Mouse (Mus musculus) left cerebral cortex, adult 2 months (tissue): ENCODE measurements around the gene Gm3417. TPM values are rescaled to one million over a fixed set of nuclear protein-coding genes. Genes with fewer than 3 reads are reported as not detected.
"Not testable (repeated sequence)": the region's sequence is repeated elsewhere in the genome, so short reads cannot be mapped to it uniquely, and the experiment has no call there.

Experiments used
- DNase-seq, 2 experiments: peaks; one replicate each; pipeline ENCODE4 v3.0.0; 2021 to 2022; ENCODE audit warnings: low spot score in 2 of 2, mixed read lengths in 1 of 2; ENCODE audit errors: extremely low spot score in 1 of 2
- H3K27ac ChIP-seq: fragments of 200-600 bp; 2 replicates; pipeline ENCODE4 v1.8.1; 2022
- H3K4me3 ChIP-seq: fragments of 200-600 bp; 2 replicates; pipeline ENCODE4 v1.8.1; 2022
- intact Hi-C: fragments of 180-260 bp; cut with DNase I; formaldehyde crosslinking; loops from one replicate; pipeline ENCODE4 v1.15.1; 2025
- long read RNA-seq, 2 experiments: library from polyadenylated mRNA; stranded (forward); transcript quantifications; one replicate each; pipeline ENCODE4 v2.0.0; 2021; ENCODE audit warnings: borderline mapping rate in 2 of 2
- total RNA-seq, 2 experiments: library from RNA; stranded (reverse); gene quantifications; 2 replicates each; pipeline ENCODE4 v1.2.3; 2021

Gm3417 gene
- total RNA-seq, result not detected
- long read RNA-seq, experiment 1, partial matches to known transcripts, result 0 of 1 reads
- long read RNA-seq, experiment 1, other reads (novel, unspliced or antisense), result 1 of 1 reads
- long read RNA-seq, experiment 2, result 0 reads

GRCm38 (mm10) chr17:14978362-14979038, at the start of gene Gm3417, which contains the start of gene 9030025P20Rik:
Gm3417 (minus strand) TSS chr17:14978790.
9030025P20Rik (plus strand) TSS chr17:14978468.
- H3K4me3 ChIP-seq, H3K27ac ChIP-seq, intact Hi-C loops, DNase-seq: not testable (repeated sequence)

DNA sequence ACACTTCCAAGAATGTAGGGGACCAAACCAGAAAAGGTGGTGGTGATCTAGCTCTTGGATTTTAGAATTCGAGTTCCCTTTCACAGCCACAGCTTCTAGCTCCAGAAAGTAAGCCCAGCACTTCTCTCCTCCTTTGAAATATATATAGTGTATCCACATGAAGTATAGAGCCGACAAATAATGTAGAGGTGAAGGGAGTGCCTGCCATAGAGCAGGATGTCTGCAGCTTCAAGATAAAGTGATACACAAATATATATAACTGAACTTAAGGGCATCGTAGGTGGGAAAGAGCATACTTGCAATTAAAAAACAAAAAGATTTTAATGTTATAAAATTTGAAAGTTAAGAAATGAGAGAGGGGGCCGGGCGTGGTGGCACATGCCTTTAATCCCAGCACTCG, 46.9 kb upstream of the Gm3417 start:
- DNase-seq, H3K27ac ChIP-seq, intact Hi-C loops, H3K4me3 ChIP-seq: not testable (repeated sequence)

DNA sequence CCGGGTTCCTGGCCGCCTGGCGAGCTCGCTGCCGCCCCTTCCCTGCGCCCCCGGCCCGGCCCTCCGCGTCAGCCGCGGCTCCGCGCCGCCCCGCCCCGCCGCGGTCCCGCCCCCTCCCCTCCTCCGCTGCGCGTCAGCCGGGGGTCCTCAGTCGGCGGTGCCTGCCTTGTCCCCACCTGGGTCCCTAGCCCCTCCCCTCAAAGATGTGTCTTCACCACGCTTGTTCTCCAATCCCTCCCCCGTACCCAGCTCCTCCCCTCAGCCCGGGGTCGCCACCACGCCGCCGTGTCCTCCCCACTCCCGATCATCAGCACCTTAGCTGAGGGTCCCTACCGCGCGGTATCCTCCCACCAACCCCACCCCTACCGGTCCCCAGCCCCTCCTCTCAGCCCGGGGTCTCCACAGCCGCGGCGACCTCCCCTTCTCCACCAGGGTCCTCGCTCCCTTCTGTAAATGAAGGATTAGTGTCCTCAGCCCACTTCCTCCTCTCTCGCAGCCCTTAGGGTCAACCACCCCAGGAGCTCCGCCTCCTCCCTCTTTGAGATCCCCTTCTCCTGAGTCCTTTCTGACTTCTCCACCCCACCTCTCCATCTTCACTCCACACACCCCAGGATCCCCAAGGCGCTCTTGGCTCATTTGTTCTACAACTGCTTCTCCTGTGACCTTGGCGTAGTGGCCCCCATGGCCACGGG, 46.1 kb upstream of the Gm3417 start:
- intact Hi-C loops, result not testable (repeated sequence)

DNA sequence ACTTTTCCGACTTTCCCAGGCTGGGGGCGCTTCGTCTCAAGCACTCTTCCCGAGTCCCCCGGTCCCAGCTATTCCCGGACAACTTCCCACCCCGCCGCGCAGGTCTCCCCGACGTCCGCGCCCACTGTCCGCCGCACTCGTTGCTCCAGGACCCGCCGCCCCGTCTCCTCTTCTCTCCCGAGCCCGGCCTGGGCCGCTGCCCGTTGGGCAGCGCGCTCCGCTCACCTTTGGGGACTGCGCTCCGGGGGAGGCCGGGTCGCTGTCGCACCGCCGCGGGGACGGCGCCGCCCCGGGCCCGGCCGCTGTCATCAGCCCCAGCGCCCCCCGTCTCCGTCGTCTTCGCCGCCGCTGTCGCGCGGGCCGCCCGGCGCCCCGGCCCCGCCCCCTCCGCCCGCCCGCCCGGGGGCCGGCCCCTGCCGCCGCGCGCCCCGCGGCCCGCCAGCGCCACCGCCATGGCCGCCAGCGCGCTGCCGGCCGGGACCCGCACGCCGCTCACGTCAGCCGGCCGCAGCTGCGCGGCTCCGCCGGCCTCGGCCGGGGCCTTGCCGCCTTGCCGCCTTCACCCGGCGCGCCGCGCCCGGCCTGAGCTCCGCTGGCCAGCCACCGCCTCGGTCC, 45.4 kb upstream of the Gm3417 start:
- intact Hi-C loops, result not testable (repeated sequence)

More for the DNA sequence above, 46.1 kb upstream of the Gm3417 start:
- not testable (repeated sequence) for H3K27ac ChIP-seq, DNase-seq, H3K4me3 ChIP-seq

DNA sequence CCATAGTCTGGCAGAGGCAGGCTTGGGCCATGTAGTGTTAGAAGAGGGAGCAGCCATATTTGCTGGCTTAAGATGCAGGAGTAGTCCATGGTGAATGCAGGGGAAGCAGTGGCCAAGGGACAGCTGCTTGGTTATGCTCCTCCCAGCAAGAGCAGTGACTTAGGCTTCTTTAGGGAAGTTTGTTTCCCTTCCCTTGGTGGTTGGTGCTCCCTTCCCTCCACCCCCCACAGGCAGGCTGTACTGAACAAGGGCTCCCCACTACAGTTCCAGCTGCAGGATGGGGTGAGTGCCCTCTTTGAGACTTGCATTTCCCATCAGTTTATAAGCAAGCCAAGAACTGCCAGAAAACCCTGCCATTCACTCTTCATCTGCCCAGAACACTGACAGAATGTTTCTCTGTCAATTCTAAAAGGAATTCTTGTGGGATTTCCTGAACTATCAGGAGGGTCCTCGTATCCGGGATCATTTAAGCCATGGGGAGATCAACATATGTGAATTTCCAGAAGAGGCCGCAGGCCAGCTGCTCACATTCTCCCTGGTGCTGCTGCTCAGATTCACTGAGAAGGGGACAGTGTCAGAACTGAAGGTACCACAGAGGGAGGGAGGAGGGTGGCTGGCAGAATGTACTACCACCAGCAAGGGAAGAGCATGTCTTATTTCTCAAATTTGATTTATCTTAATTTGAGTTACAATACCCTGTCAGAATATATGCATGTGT, 43.1 kb upstream of the Gm3417 start:
- H3K27ac ChIP-seq, intact Hi-C loops, H3K4me3 ChIP-seq: not testable (repeated sequence)
- peak; percentile 12 to 18 for DNase-seq

More for the DNA sequence above, 45.4 kb upstream of the Gm3417 start:
- not testable (repeated sequence) for DNase-seq, H3K27ac ChIP-seq, H3K4me3 ChIP-seq

DNA sequence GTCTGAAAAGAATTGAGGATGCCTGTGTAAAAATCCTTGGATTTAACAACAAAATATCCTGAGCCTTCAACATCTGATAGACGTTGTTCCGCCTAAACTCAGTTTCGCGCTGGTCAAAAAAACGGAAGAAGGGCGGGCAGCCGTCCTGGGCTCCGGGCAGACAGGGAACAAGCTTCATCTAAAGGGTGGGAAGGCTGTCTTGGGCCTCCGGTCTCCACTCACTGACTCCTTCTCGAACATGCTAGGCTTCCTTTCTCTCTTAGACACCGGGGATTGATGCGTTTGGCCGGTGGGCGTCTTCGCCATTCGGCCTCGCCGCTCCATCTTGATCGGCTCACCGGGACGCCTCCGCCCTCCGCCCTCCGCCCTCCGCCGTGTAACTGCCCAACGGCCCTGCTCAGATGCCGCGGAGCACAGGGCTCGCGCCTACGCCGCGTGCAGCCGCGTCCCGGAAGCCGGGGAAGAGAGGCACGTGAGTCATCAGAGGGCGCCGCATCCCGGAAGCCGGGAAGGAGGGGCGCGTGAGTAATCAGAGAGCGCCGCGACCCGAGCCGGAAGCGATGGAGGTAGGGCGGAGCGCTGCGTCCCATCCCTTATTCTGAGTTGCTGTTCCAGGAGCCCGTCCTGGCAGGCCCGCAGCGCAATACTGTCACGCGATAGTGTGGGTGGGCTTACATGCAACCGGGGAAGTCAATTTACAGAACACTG, 31.3 kb upstream of the Gm3417 start, which contains the start of gene Gm3435:
Gm3435 (plus strand) TSS at position 471 of the 708 bp plus-strand sequence.
- intact Hi-C loops, DNase-seq, H3K4me3 ChIP-seq, H3K27ac ChIP-seq: not testable (repeated sequence)

GRCm38 (mm10) chr17:15009088-15009487, 30.5 kb upstream of the Gm3417 start:
- intact Hi-C loops, H3K4me3 ChIP-seq: not testable (repeated sequence)

GRCm38 (mm10) chr17:15000047-15000446, 21.5 kb upstream of the Gm3417 start:
- DNase-seq, H3K4me3 ChIP-seq, intact Hi-C loops: not testable (repeated sequence)

More at GRCm38 (mm10) chr17:15009088-15009487, 30.5 kb upstream of the Gm3417 start:
- not testable (repeated sequence) for H3K27ac ChIP-seq, DNase-seq

GRCm38 (mm10) chr17:14994140-14994539, 15.6 kb upstream of the Gm3417 start:
- intact Hi-C loops, H3K27ac ChIP-seq, DNase-seq, H3K4me3 ChIP-seq: not testable (repeated sequence)

More at GRCm38 (mm10) chr17:15000047-15000446, 21.5 kb upstream of the Gm3417 start:
- H3K27ac ChIP-seq, result not testable (repeated sequence)

- H3K4me3 ChIP-seq, DNase-seq, intact Hi-C loops, H3K27ac ChIP-seq: not testable (repeated sequence)
Observed at GRCm38 (mm10) chr17:14993139-14993832, 14.7 kb upstream of the Gm3417 start.

GRCm38 (mm10) chr17:14992522-14993138, 14.0 kb upstream of the Gm3417 start:
- intact Hi-C loops, H3K27ac ChIP-seq, H3K4me3 ChIP-seq, DNase-seq: not testable (repeated sequence)

GRCm38 (mm10) chr17:14990116-14990702, 11.6 kb upstream of the Gm3417 start:
- peak in 1 of 2 experiments; percentile 9 for DNase-seq
- H3K27ac ChIP-seq, intact Hi-C loops, H3K4me3 ChIP-seq: not testable (repeated sequence)

DNA sequence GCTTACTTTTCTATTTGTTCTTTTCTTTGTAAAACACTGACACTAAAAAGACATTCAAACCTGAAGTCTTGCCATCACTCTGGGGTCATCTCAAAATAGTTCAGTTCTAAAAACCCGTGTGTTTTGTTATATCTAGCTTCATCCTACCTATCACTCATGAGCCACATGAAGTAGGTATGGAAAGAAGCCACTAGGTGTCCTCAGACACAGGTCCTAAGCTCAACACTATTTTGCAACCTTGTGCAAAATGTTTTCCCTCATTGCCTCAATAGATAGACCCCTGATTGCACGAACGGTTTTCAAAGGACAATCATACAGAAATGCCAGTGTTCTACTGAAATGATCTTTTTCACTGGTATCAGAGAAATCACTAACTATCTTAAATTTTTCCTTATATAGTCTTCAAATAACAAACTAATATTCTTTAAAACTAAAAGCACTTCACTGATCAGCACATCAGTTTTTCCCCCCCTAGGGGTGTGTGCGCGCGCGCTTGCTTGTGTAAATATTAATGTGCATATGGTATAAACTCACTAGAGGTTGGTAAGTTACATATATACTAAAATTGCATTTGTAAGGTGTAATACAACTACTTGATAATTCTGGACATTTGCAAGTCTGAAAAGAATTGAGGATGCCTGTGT, 750 bp downstream of the Gm3417 start:
- H3K27ac ChIP-seq, H3K4me3 ChIP-seq, intact Hi-C loops, DNase-seq: not testable (repeated sequence)

DNA sequence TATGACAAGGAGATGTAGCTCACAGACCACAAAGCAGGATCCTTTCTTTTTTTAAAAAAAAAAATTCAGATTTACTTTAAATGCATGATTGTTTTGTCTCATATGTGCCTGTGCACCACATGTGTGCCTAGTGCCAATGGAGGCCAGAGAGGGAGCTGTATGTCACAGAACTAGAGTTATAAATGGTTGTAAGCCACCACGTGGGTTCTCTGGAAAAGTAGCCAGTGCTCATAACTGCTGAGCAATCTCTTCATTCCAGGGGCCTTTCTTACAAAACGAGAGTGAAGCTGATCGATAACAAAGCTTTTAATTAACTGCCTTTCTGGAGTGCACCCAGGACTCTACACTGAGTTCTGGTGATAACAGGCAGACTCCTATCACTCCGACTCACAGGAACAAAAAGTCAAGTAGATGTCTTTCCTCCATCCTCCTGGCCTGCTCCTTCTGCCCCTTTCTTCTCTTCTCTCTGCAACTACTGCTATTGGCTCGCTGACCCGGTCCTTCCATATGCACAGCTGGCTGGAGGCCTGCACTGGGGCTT, 10.1 kb downstream of the Gm3417 start:
- H3K4me3 ChIP-seq, H3K27ac ChIP-seq, intact Hi-C loops, DNase-seq: not testable (repeated sequence)
